Mouse (Mus musculus) forebrain, embryonic 14.5 days (tissue): ENCODE data around the gene Itgb5. TPM values are rescaled to one million over a fixed set of nuclear protein-coding genes. Genes with fewer than 3 reads are reported as not detected.
A peak's percentile ranks its signal among the peaks of the same experiment; 100 is the strongest.

Experiments used
- ATAC-seq: fragments of 200-750 bp; cut with Nextera tagmentation; 2 replicates; pipeline ENCODE4 v1.8.0; 2017; ENCODE audit warnings: mild to moderate bottlenecking, moderate library complexity
- DNase-seq: peaks from one replicate; pipeline ENCODE4 v3.0.0-alpha.2; 2015; ENCODE audit warnings: low spot score
- H3K27ac ChIP-seq: fragments of 300-500 bp; sonication (generic); 2 replicates; pipeline ENCODE4 v1.5.1; 2014; ENCODE audit warnings: low read depth, mild to moderate bottlenecking, control low read depth, low read length, moderate library complexity
- H3K27me3 ChIP-seq: fragments of 300-500 bp; sonication (generic); replicated peaks from 2 replicates; pipeline ENCODE4 v1.6.1; 2014; ENCODE audit warnings: low read length, control low read depth, mixed read lengths; ENCODE audit not compliant: control insufficient read depth, insufficient read depth
- H3K36me3 ChIP-seq: fragments of 300-500 bp; sonication (generic); 2 replicates; pipeline ENCODE4 v1.6.1; 2014; ENCODE audit warnings: low read length, control low read depth; ENCODE audit not compliant: control insufficient read depth, insufficient read depth
- H3K4me1 ChIP-seq: fragments of 300-500 bp; sonication (generic); 2 replicates; pipeline ENCODE4 v1.6.1; 2014; ENCODE audit warnings: antibody characterized with exemption, low read length, control low read depth; ENCODE audit not compliant: control insufficient read depth, insufficient read depth
- H3K4me2 ChIP-seq: fragments of 300-500 bp; sonication (generic); 2 replicates; pipeline ENCODE4 v1.6.1; 2014; ENCODE audit warnings: mild to moderate bottlenecking, control low read depth, low read length
- H3K4me3 ChIP-seq: fragments of 300-500 bp; sonication (generic); 2 replicates; pipeline ENCODE4 v1.5.1; 2014; ENCODE audit warnings: low read depth, low read length, control low read depth
- H3K9ac ChIP-seq: fragments of 300-500 bp; sonication (generic); 2 replicates; pipeline ENCODE4 v1.6.1; 2014; ENCODE audit warnings: mild to moderate bottlenecking, low read length, control low read depth, moderate library complexity
- H3K9me3 ChIP-seq: fragments of 300-500 bp; sonication (generic); replicated peaks from 2 replicates; pipeline ENCODE4 v1.6.1; 2016; ENCODE audit warnings: low read length, control low read depth, mixed read lengths; ENCODE audit not compliant: control insufficient read depth
- WGBS: fragments of 180-500 bp; shearing (Covaris S2); extraction: QIAGEN DNeasy Blood & Tissue Kit; methylation state at CpG from one replicate; pipeline ENCODE4 v1.1.7; 2014; 5-methylcytosine and 5-hydroxymethylcytosine counted together
- polyA plus RNA-seq: library from polyadenylated mRNA; unstranded; fragments of >200 nt; fragmentation: Nextera tagmentation; extraction: Ambion mirVana; gene quantifications from 2 replicates; pipeline ENCODE4 v1.2.1, GENCODE M21; 2014

Gene Itgb5
- polyA plus RNA-seq, 1 experiment from 2014 or later = 4.7 TPM

DNA sequence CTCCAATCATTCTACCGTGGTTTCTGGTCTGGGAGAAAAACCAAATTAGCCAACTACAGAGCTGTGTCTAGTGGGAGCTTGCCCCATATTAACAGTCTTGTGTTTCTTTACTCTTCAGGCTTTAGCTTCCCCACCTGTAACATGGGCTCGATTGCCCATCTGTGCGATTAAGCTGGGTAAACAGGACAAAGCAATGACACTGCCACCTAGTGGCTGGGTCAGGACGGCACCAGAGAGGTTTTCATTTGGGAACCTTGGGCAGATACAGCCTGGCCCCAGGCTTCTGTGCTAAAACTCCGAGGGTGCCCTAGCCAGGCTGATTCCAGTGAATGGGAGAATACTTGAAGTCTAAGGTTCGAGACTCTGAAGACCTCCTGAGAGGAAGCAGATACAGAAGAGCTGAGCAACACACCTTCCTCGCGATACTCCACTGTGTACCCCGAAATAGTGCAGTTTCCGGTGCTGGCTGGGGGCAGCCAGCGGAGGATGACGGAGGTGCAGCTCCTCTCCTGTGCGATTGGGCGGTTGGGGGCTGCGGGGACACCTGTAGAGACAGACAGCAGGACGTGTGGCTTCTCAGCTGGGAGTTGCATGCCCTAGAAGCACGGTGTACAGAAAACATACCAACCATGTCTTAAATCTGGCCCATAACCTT, 159.0 kb downstream of the Itgb5 start:
- Histone ChIP-seq H3K27me3 (no peaks in the 10 kb centered on the region), H3K36me3 (peaks cover 15% of the 10 kb centered on the region; the same call in 1 of the 2 replicates), H3K9me3 (no peaks in the 10 kb centered on the region), H3K4me3 (no peak overlapping the region), H3K9ac (no peak overlapping the region), H3K4me2 (no peak overlapping the region), H3K27ac (no peak overlapping the region), H3K4me1 (no peaks in the 10 kb centered on the region)
- ATAC-seq (no peak), DNase-seq (peak; percentile 57)
- 73% methylated on average over 17 of the region's 17 CpGs for WGBS

GRCm38 (mm10) chr16:33989106-33989505, 159.6 kb downstream of the Itgb5 start:
- ATAC-seq (no peak), DNase-seq (no peak)
- WGBS = 94% methylated on average over 1 of the region's 1 CpGs
- Histone ChIP-seq H3K9me3 (no peaks in the 10 kb centered on the region), H3K9ac (no peak overlapping the region), H3K4me3 (no peak overlapping the region), H3K27ac (no peak overlapping the region), H3K4me2 (no peak overlapping the region), H3K4me1 (no peaks in the 10 kb centered on the region), H3K27me3 (no peaks in the 10 kb centered on the region), H3K36me3 (peaks cover 15% of the 10 kb centered on the region; the same call in 1 of the 2 replicates)

- Histone ChIP-seq H3K27ac (no peak overlapping the region), H3K4me2 (no peak overlapping the region), H3K27me3 (no peaks in the 10 kb centered on the region), H3K9ac (no peak overlapping the region), H3K9me3 (no peaks in the 10 kb centered on the region), H3K4me3 (no peak overlapping the region), H3K36me3 (peaks cover 14% of the 10 kb centered on the region; the same call in 1 of the 2 replicates), H3K4me1 (no peaks in the 10 kb centered on the region)
- ATAC-seq (no peak), DNase-seq (no peak)
- WGBS = 84% methylated on average over 4 of the region's 4 CpGs
Observed at GRCm38 (mm10) chr16:33990712-33991111, 161.2 kb downstream of the Itgb5 start.

DNA sequence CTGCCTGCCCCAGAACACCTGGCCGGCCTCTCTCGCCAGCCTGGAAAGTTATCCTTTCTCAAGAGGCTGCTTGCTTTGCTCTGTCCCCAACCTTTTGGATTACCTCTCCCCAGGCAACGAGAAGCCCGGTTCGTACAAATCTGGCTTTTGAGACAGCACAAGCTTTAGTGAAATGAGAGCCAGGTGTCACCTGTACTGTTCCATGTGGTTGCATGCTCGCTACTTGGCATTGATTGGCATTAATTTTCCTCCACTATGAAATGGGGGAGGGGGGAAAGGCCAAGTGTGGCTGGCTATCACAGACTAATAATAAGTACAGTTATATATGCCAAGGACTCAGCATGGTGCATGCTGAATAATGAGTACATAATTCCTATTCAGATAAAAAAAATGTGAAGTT, 164.9 kb downstream of the Itgb5 start:
- Histone ChIP-seq H3K36me3 (no peaks in the 10 kb centered on the region), H3K27ac (no peak overlapping the region), H3K4me3 (no peak overlapping the region), H3K27me3 (no peaks in the 10 kb centered on the region), H3K9me3 (no peaks in the 10 kb centered on the region), H3K4me2 (no peak overlapping the region), H3K9ac (no peak overlapping the region), H3K4me1 (no peaks in the 10 kb centered on the region)
- DNase-seq = peak; percentile 10
- WGBS = 77% methylated on average over 6 of the region's 6 CpGs
- no peak for ATAC-seq

- Histone ChIP-seq H3K27me3 (no peaks in the 10 kb centered on the region), H3K27ac (no peak overlapping the region), H3K9ac (no peak overlapping the region), H3K9me3 (no peaks in the 10 kb centered on the region), H3K4me2 (no peak overlapping the region), H3K36me3 (no peaks in the 10 kb centered on the region), H3K4me1 (no peaks in the 10 kb centered on the region), H3K4me3 (no peak overlapping the region)
- DNase-seq = no peak
- ATAC-seq = no peak
- WGBS = 90% methylated on average over 3 of the region's 3 CpGs
Observed at GRCm38 (mm10) chr16:33995496-33995895, 166.0 kb downstream of the Itgb5 start.

- H3K4me1 ChIP-seq = no peaks in the 10 kb centered on the region
- no peaks in the 10 kb centered on the region for H3K9me3 ChIP-seq
- H3K4me2 ChIP-seq = no peak overlapping the region
- ATAC-seq = peak; percentile 38; the same call in 1 of the 2 replicates
- no peak overlapping the region for H3K4me3 ChIP-seq
- no peak overlapping the region for H3K9ac ChIP-seq
- no peaks in the 10 kb centered on the region for H3K27me3 ChIP-seq
- H3K27ac ChIP-seq = no peak overlapping the region
- DNase-seq = peak; percentile 81
- 11% methylated on average over 5 of the region's 5 CpGs for WGBS
- H3K36me3 ChIP-seq = no peaks in the 10 kb centered on the region
Observed at GRCm38 (mm10) chr16:33996030-33996429, 166.6 kb downstream of the Itgb5 start.

DNA sequence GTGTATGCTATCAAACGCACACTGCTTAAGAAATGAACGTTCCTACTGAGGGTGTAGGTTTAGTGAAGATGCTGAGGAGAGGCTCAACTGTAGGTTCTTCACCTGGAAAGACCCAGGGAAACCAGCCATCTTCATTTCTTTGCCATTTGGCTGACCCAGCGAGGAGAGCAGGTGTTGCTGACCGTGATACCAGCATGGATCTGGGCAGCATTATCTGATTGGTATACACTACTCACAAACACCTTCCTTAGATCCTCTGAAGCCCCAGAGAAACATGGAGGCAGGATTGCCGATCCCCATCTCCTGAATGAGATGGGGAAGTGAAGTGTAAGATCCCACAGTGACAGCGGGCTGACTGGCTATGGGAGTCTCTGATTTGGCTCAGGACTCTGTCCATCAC, 168.5 kb downstream of the Itgb5 start:
- 88% methylated on average over 6 of the region's 6 CpGs for WGBS
- H3K27me3 ChIP-seq = no peaks in the 10 kb centered on the region
- no peaks in the 10 kb centered on the region for H3K36me3 ChIP-seq
- DNase-seq (no peak), ATAC-seq (no peak)
- no peaks in the 10 kb centered on the region for H3K9me3 ChIP-seq
- 0 out of 2 replicates have a peak, but pooled peaks cover 3% of the 10 kb centered on the region for H3K4me1 ChIP-seq
- H3K4me3 ChIP-seq = no peak overlapping the region
- H3K27ac ChIP-seq = no peak overlapping the region
- no peak overlapping the region for H3K4me2 ChIP-seq
- H3K9ac ChIP-seq = no peak overlapping the region

Other genes with a start within 250 kb of the Itgb5 start
- gene Heg1, start 145.3 kb upstream of the Itgb5 start, polyA plus RNA-seq = 14.3 and 15.0 TPM in 2 replicates
- gene Muc13, start 35.6 kb upstream of the Itgb5 start, polyA plus RNA-seq = not detected in 2 replicates
- 35.1 and 39.6 TPM in 2 replicates for gene Umps, start 137.4 kb downstream of the Itgb5 start, polyA plus RNA-seq